Mouse (Mus musculus): ENCODE measurements around the gene Mapkapk3. TPM values are rescaled to one million over a fixed set of nuclear protein-coding genes. Genes with fewer than 3 reads are reported as not detected.
A peak's percentile ranks its signal among the peaks of the same experiment; 100 is the strongest.

Gene Mapkapk3
- total and polyA plus RNA-seq, 2 experiments: 1.8 to 6.0 TPM

- Histone ChIP-seq H3K4me3 (ENCODE audit: insufficient read depth, low read depth, low read length) (no peak overlapping the region), H3K36me3 (ENCODE audit: control insufficient read depth, insufficient read depth, low read length) (peaks cover 23% of the 10 kb centered on the region), H3K9ac (ENCODE audit: low read depth, low read length) (peak overlapping the region; percentile 34; the same call in 1 of the 2 replicates), H3K27ac (replicated peaks; ENCODE audit: insufficient read depth, low read depth, low read length) (no peak overlapping the region; the same call in 1 of the 2 replicates), H3K4me1 (ENCODE audit: control insufficient read depth, insufficient read depth, low read length) (peaks cover 50% of the 10 kb centered on the region), H3K27me3 (ENCODE audit: control insufficient read depth, insufficient read depth, low read length) (no peaks in the 10 kb centered on the region), H3K79me2 (ENCODE audit: control insufficient read depth, insufficient read depth, low read length) (peaks cover 12% of the 10 kb centered on the region; the same call in 1 of the 2 replicates)
- WGBS: 75% methylated on average over 7 of the region's 7 CpGs
- no peak for TF ChIP-seq CTCF (IDR thresholded peaks at IDR 0.05; ENCODE audit: low read depth, low read length)
- no peak for TF ChIP-seq POLR2A (IDR thresholded peaks at IDR 0.05; ENCODE audit: extremely low read depth, insufficient read depth, low read length)
- no peak for DNase-seq (ENCODE audit: extremely low read depth, low read depth, low spot score)
Measured at GRCm38 (mm10) chr9:107299783-107300182, 10.1 kb upstream of the Mapkapk3 start.

GRCm38 (mm10) chr9:107298876-107299275, 9.2 kb upstream of the Mapkapk3 start:
- Histone ChIP-seq H3K9ac (ENCODE audit: low read depth, low read length) (peak overlapping the region; percentile 83), H3K27ac (replicated peaks; ENCODE audit: insufficient read depth, low read depth, low read length) (peak overlapping the region; percentile 99), H3K27me3 (ENCODE audit: control insufficient read depth, insufficient read depth, low read length) (no peaks in the 10 kb centered on the region), H3K79me2 (ENCODE audit: control insufficient read depth, insufficient read depth, low read length) (peaks cover 12% of the 10 kb centered on the region; the same call in 1 of the 2 replicates), H3K4me3 (ENCODE audit: insufficient read depth, low read depth, low read length) (peak overlapping the region; percentile 66), H3K36me3 (ENCODE audit: control insufficient read depth, insufficient read depth, low read length) (peaks cover 23% of the 10 kb centered on the region), H3K4me1 (ENCODE audit: control insufficient read depth, insufficient read depth, low read length) (peaks cover 46% of the 10 kb centered on the region)
- peak; percentile 53 for DNase-seq (ENCODE audit: extremely low read depth, low read depth, low spot score)
- TF ChIP-seq POLR2A (IDR thresholded peaks at IDR 0.05; ENCODE audit: extremely low read depth, insufficient read depth, low read length) (0 out of 2 replicates have a peak, but pooled peaks have one; percentile 9), CTCF (IDR thresholded peaks at IDR 0.05; ENCODE audit: low read depth, low read length) (no peak)
- 20% methylated on average over 6 of the region's 6 CpGs for WGBS

DNA sequence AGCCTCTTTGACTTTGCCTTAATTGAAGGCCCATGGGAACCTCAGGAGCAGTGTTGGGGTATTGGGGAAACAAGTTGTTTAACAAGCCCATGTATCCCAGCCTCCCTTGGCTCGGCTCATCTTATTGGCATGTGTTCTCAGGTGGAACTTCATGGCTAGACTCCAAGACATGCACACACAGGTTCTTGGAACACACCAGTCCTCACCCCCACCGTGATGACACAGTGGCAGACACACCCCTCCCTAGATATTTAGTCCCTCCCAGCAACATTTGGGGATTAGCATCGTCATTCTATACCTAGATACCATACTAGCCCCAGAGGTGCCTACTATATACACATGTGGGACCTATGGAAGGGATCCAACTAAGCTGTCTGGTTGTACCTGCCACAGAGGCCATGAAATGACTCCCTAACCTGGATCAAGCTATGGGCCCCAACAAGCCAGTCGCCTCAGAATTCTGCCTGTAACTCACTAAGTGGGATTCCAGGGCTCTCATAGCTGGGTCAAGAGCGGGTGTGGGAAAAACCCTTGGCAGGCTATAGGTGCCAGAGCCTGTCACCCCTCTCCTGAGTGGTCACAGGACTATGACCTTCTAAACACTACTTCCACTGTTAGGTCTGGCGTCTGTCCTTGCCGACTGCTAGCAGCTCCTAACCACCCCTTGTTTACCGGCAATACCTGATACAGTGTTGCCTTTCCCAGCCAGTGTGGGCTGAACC, 8.5 kb upstream of the Mapkapk3 start:
- WGBS: 14% methylated on average over 8 of the region's 8 CpGs
- H3K4me1 ChIP-seq (ENCODE audit: control insufficient read depth, insufficient read depth, low read length): peaks cover 39% of the 10 kb centered on the region
- H3K9ac ChIP-seq (ENCODE audit: low read depth, low read length): peak overlapping the region; percentile 83

GRCm38 (mm10) chr9:107297658-107298057, 8.0 kb upstream of the Mapkapk3 start:
- peak; percentile 54 for DNase-seq (ENCODE audit: extremely low read depth, low read depth, low spot score)
- Histone ChIP-seq H3K27me3 (ENCODE audit: control insufficient read depth, insufficient read depth, low read length) (no peaks in the 10 kb centered on the region), H3K27ac (replicated peaks; ENCODE audit: insufficient read depth, low read depth, low read length) (peak overlapping the region; percentile 99), H3K4me1 (ENCODE audit: control insufficient read depth, insufficient read depth, low read length) (peaks cover 34% of the 10 kb centered on the region), H3K9ac (ENCODE audit: low read depth, low read length) (peak overlapping the region; percentile 83), H3K79me2 (ENCODE audit: control insufficient read depth, insufficient read depth, low read length) (peaks cover 12% of the 10 kb centered on the region; the same call in 1 of the 2 replicates), H3K4me3 (ENCODE audit: insufficient read depth, low read depth, low read length) (peak overlapping the region; percentile 66), H3K36me3 (ENCODE audit: control insufficient read depth, insufficient read depth, low read length) (peaks cover 23% of the 10 kb centered on the region)
- 24% methylated on average over 4 of the region's 4 CpGs for WGBS
- TF ChIP-seq CTCF (IDR thresholded peaks at IDR 0.05; ENCODE audit: low read depth, low read length): no peak
- no peak for TF ChIP-seq POLR2A (IDR thresholded peaks at IDR 0.05; ENCODE audit: extremely low read depth, insufficient read depth, low read length)

More for the DNA sequence above, 8.5 kb upstream of the Mapkapk3 start:
- Histone ChIP-seq H3K4me3 (ENCODE audit: insufficient read depth, low read depth, low read length) (peak overlapping the region; percentile 66), H3K36me3 (ENCODE audit: control insufficient read depth, insufficient read depth, low read length) (peaks cover 23% of the 10 kb centered on the region), H3K27me3 (ENCODE audit: control insufficient read depth, insufficient read depth, low read length) (no peaks in the 10 kb centered on the region), H3K27ac (replicated peaks; ENCODE audit: insufficient read depth, low read depth, low read length) (peak overlapping the region; percentile 99), H3K79me2 (ENCODE audit: control insufficient read depth, insufficient read depth, low read length) (peaks cover 12% of the 10 kb centered on the region; the same call in 1 of the 2 replicates)
- DNase-seq (ENCODE audit: extremely low read depth, low read depth, low spot score): peak; percentile 88
- no peak for TF ChIP-seq CTCF (IDR thresholded peaks at IDR 0.05; ENCODE audit: low read depth, low read length)
- TF ChIP-seq POLR2A (IDR thresholded peaks at IDR 0.05; ENCODE audit: extremely low read depth, insufficient read depth, low read length): no peak

DNA sequence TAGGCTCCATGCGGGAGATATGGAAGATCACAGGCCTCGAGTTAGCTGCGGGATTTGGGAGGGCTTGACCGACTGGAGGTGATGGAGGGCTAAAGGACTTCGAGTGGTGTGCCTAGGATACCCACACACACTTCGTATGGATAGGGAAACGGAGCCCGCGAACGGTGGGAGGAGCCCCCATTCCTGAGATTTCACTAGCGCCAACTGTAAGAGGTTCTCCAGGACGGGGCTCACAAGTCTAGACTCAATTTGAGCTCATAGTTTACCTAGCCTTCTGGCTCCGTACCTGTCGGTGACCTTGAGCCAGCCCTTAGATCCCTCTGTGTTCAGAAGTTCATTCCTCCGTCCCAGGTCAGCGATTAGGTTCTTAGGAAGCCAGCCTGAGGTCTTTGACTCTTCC, 7.4 kb upstream of the Mapkapk3 start:
- Histone ChIP-seq H3K4me3 (ENCODE audit: insufficient read depth, low read depth, low read length) (peak overlapping the region; percentile 66), H3K9ac (ENCODE audit: low read depth, low read length) (peak overlapping the region; percentile 83), H3K36me3 (ENCODE audit: control insufficient read depth, insufficient read depth, low read length) (peaks cover 23% of the 10 kb centered on the region), H3K4me1 (ENCODE audit: control insufficient read depth, insufficient read depth, low read length) (peaks cover 31% of the 10 kb centered on the region), H3K27ac (replicated peaks; ENCODE audit: insufficient read depth, low read depth, low read length) (peak overlapping the region; percentile 99), H3K27me3 (ENCODE audit: control insufficient read depth, insufficient read depth, low read length) (no peaks in the 10 kb centered on the region), H3K79me2 (ENCODE audit: control insufficient read depth, insufficient read depth, low read length) (peaks cover 12% of the 10 kb centered on the region; the same call in 1 of the 2 replicates)
- peak; percentile 84 for DNase-seq (ENCODE audit: extremely low read depth, low read depth, low spot score)
- TF ChIP-seq POLR2A (IDR thresholded peaks at IDR 0.05; ENCODE audit: extremely low read depth, insufficient read depth, low read length) (no peak), CTCF (IDR thresholded peaks at IDR 0.05; ENCODE audit: low read depth, low read length) (no peak)
- WGBS: 2% methylated on average over 16 of the region's 16 CpGs
